Mouse (Mus musculus): ENCODE measurements around the gene Mkrn2os. TPM values are rescaled to one million over a fixed set of nuclear protein-coding genes. Genes with fewer than 3 reads are reported as not detected.

The Mkrn2os gene
- total and polyA plus RNA-seq, 3 experiments: 0.46 TPM; not detected in 2

DNA sequence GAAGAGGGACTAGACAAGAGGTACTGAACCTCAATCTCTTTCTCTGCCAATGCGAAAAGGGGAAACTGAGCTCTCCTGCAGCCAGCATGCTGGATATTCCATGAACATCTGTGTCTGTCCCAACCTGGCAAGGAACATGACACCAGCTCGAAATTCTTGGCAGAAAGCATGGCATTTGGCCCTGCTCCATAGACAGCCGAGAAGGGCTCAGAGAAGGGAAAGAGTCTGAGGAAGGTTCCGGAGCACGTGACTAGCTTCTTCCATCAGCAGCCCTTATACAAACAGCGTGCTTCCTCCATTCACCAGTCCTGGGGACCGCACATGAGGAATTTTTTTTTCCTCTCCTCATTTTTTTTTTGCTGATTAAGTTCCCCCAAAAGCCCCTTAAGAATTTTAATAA lies 57.8 kb downstream of the Mkrn2os start:
- Histone ChIP-seq H3K4me3 (ENCODE audit: control insufficient read depth in 1 of 2, insufficient read depth in 1 of 2, low read depth in 2 of 2, low read length in 2 of 2) (no peak overlapping the region), H3K9me3 (replicated peaks; ENCODE audit: insufficient read depth, low read length) (no peaks in the 10 kb centered on the region), H3K9ac (ENCODE audit: control insufficient read depth, low read depth, low read length, poor library complexity, severe bottlenecking) (no peak overlapping the region), H3K36me3 (ENCODE audit: control insufficient read depth in 1 of 2, insufficient read depth in 2 of 2, low read length in 2 of 2) (no peaks in the 10 kb centered on the region), H3K4me1 (ENCODE audit: control insufficient read depth in 1 of 2, insufficient read depth in 2 of 2, low read length in 2 of 2) (no peaks in the 10 kb centered on the region), H3K27me3 (ENCODE audit: control insufficient read depth in 1 of 2, insufficient read depth in 2 of 2, low read length in 2 of 2) (peaks cover 2 to 3% of the 10 kb centered on the region in 2 experiments; a peak in 3 of 4 replicates), H3K79me2 (ENCODE audit: control insufficient read depth, insufficient read depth, low read length, poor library complexity) (no peaks in the 10 kb centered on the region), H3K27ac (ENCODE audit: control insufficient read depth, low read depth, low read length) (no peak overlapping the region)
- TF ChIP-seq MXI1 (IDR thresholded peaks at IDR 0.05; ENCODE audit: low read depth, low read length): no peak
- TF ChIP-seq TAL1 (IDR thresholded peaks at IDR 0.05; ENCODE audit: low read length): no peak
- TF ChIP-seq HCFC1 (IDR thresholded peaks at IDR 0.05; ENCODE audit: low read depth, low read length): no peak
- TF ChIP-seq MAZ (IDR thresholded peaks at IDR 0.05; ENCODE audit: low read depth, low read length): no peak
- TF ChIP-seq RCOR1 (IDR thresholded peaks at IDR 0.05; ENCODE audit: low read depth, low read length): no peak
- no peak for TF ChIP-seq BHLHE40 (IDR thresholded peaks at IDR 0.05; ENCODE audit: borderline replicate concordance, low read depth, low read length)
- no peak for TF ChIP-seq ZKSCAN1 (IDR thresholded peaks at IDR 0.05; ENCODE audit: low read depth, low read length)
- TF ChIP-seq USF1 (IDR thresholded peaks at IDR 0.05; ENCODE audit: low read depth, low read length): no peak
- TF ChIP-seq ZNF384 (IDR thresholded peaks at IDR 0.05; ENCODE audit: low read depth, low read length): no peak
- no peak for TF ChIP-seq ZC3H11A (IDR thresholded peaks at IDR 0.05; ENCODE audit: low read depth, low read length)
- TF ChIP-seq CHD2 (IDR thresholded peaks at IDR 0.05; ENCODE audit: low read length): no peak
- no peak for TF ChIP-seq MYC (IDR thresholded peaks at IDR 0.05; ENCODE audit: low read depth, low read length)
- no peak for DNase-seq (ENCODE audit: low read depth, low spot score)

Other genes starting within 250 kb of the Mkrn2os start
- 0.08 TPM in 1 of 2 replicates, not detected in the other for gene Pparg, start 231.6 kb downstream of the Mkrn2os start, total RNA-seq (2012; rRNA removed)
- under 1 TPM in 1 of 2 experiments, not detected in 1; 0.15 TPM for gene Pparg, start 231.6 kb downstream of the Mkrn2os start, polyA plus RNA-seq (2012; ENCODE audit: insufficient read depth in 1 of 2, insufficient read length in 2 of 2, low read depth in 1 of 2, low replicate concordance in 2 of 2, missing spikeins in 1 of 2)
- 24.6 and 27.0 TPM in 2 replicates for gene Tsen2, start 47.9 kb downstream of the Mkrn2os start, total RNA-seq (2012; rRNA removed)
- 10 to 100 TPM in 1 of 2 experiments, not detected in 1; 32.6 TPM for gene Tsen2, start 47.9 kb downstream of the Mkrn2os start, polyA plus RNA-seq (2012; ENCODE audit: insufficient read depth in 1 of 2, insufficient read length in 2 of 2, low read depth in 1 of 2, low replicate concordance in 2 of 2, missing spikeins in 1 of 2)
- 13.1 and 15.8 TPM in 2 replicates for gene Mkrn2, start 9.3 kb upstream of the Mkrn2os start, total RNA-seq (2012; rRNA removed)
- gene Mkrn2, start 9.3 kb upstream of the Mkrn2os start, polyA plus RNA-seq (2012; ENCODE audit: insufficient read depth in 1 of 2, insufficient read length in 2 of 2, low read depth in 1 of 2, low replicate concordance in 2 of 2, missing spikeins in 1 of 2): 10 to 100 TPM in 1 of 2 experiments, not detected in 1; 38.1 TPM
- gene Raf1, start 84.1 kb upstream of the Mkrn2os start, total RNA-seq (2012; rRNA removed): 79.3 and 79.7 TPM in 2 replicates
- gene Raf1, start 84.1 kb upstream of the Mkrn2os start, polyA plus RNA-seq (2012; ENCODE audit: insufficient read depth in 1 of 2, insufficient read length in 2 of 2, low read depth in 1 of 2, low replicate concordance in 2 of 2, missing spikeins in 1 of 2): 10 to 100 TPM in 1 of 2 experiments, not detected in 1; 80.7 TPM
- 10.9 and 13.8 TPM in 2 replicates for gene Tmem40, start 169.8 kb upstream of the Mkrn2os start, total RNA-seq (2012; rRNA removed)
- 10 to 100 TPM in 1 of 2 experiments, not detected in 1; 16.4 TPM for gene Tmem40, start 169.8 kb upstream of the Mkrn2os start, polyA plus RNA-seq (2012; ENCODE audit: insufficient read depth in 1 of 2, insufficient read length in 2 of 2, low read depth in 1 of 2, low replicate concordance in 2 of 2, missing spikeins in 1 of 2)
- gene Cand2, start 182.0 kb upstream of the Mkrn2os start, total RNA-seq (2012; rRNA removed): 1.8 and 2.4 TPM in 2 replicates
- gene Cand2, start 182.0 kb upstream of the Mkrn2os start, polyA plus RNA-seq (2012; ENCODE audit: insufficient read depth in 1 of 2, insufficient read length in 2 of 2, low read depth in 1 of 2, low replicate concordance in 2 of 2, missing spikeins in 1 of 2): 1 to 10 TPM in 1 of 2 experiments, not detected in 1; 6.6 TPM
- gene Rpl32, start 216.2 kb upstream of the Mkrn2os start, total RNA-seq (2012; rRNA removed): 4,686 and 5,400 TPM in 2 replicates
- 1,000 to 10,000 TPM in 1 of 2 experiments, not detected in 1; 4,514 TPM for gene Rpl32, start 216.2 kb upstream of the Mkrn2os start, polyA plus RNA-seq (2012; ENCODE audit: insufficient read depth in 1 of 2, insufficient read length in 2 of 2, low read depth in 1 of 2, low replicate concordance in 2 of 2, missing spikeins in 1 of 2)
- gene Efcab12, start 245.8 kb upstream of the Mkrn2os start, total RNA-seq (2012; rRNA removed): not detected in 2 replicates
- gene Efcab12, start 245.8 kb upstream of the Mkrn2os start, polyA plus RNA-seq (2012; ENCODE audit: insufficient read depth in 1 of 2, insufficient read length in 2 of 2, low read depth in 1 of 2, low replicate concordance in 2 of 2, missing spikeins in 1 of 2): under 1 TPM in 1 of 2 experiments, not detected in 1; 0.11 TPM

Measured in MEL (cell line).